Mouse (Mus musculus) E14TG2a.4 (cell line): ENCODE measurements around the gene Kri1.

Experiments used
- CTCF ChIP-seq: conservative IDR thresholded peaks from 2 replicates; pipeline ENCODE4 v1.5.1; 2014; ENCODE audit warnings: low read length
- NANOG ChIP-seq: IDR thresholded peaks from 2 replicates; pipeline ENCODE4 v1.6.1; 2014; ENCODE audit warnings: borderline replicate concordance, low read length, mixed read lengths
- POU5F1 ChIP-seq: IDR thresholded peaks from 2 replicates; pipeline ENCODE4 v1.6.1; 2014; ENCODE audit warnings: low read length, borderline replicate concordance

DNA sequence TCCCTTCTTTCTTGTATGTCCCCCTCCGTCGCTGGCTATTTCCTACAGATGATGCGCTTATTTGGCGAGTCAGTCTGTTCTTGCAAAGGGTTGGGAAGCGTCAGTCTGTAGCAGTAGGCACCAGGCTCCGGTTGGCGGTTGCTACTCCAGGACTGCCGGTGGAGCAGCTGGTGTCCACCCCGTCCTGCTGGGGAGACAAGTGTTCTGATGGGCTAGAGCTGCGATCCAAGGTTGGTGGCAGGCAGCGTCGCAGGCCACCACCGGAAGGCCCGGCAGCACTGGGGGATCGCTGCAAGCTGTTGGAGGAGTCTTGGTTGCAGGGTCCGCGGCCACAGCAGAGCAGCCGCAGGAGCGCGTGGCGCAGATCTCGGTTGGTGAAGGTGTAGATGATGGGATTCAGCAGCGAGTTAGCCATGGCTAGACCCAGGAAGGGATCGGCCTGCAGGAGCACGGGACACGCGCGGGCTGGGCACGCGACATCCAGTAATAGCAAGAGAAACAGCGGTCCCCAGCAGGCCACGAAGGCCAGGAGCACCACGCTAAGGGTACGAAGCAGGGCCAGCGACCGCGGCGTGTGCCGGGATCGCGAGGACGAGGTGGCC is 43.8 kb downstream of the Kri1 start:
- no peak for TF ChIP-seq CTCF
- TF ChIP-seq NANOG: no peak
- no peak for TF ChIP-seq POU5F1
